Mouse (Mus musculus): ENCODE measurements at regions not wholly inside any gene's neighbourhood (a gene's known extent, or its start where the extent isn't known, plus 50 kb on each side); places are given as distances from the start of the nearest gene placed in this dataset.

GRCm38 (mm10) chrX:97748251-97749016 is 371.4 kb upstream of the Eda2r start:
- DNase-seq (ENCODE audit: low read depth, low spot score), result no peak

- DNase-seq (ENCODE audit: low read depth, low spot score), result no peak
Measured at GRCm38 (mm10) chrX:97744356-97744755, 367.3 kb upstream of the Eda2r start.

- DNase-seq (ENCODE audit: low read depth, low spot score), result peak; percentile 1
Measured at GRCm38 (mm10) chrX:97724537-97724936, 347.5 kb upstream of the Eda2r start.

GRCm38 (mm10) chrX:97707851-97708250 is 330.8 kb upstream of the Eda2r start:
- DNase-seq (ENCODE audit: low read depth, low spot score), result no peak

GRCm38 (mm10) chrX:97658726-97659125 is 281.7 kb upstream of the Eda2r start:
- peak; percentile 1 for DNase-seq (ENCODE audit: low read depth, low spot score)

GRCm38 (mm10) chrX:97651601-97652290 is 274.7 kb upstream of the Eda2r start:
- peak; percentile 30 for DNase-seq (ENCODE audit: low read depth, low spot score)

Data from brain, adult 2 months (tissue).